Mouse (Mus musculus): Measurements from ENCODE around the gene Atg13.

- TF ChIP-seq CTCF (IDR thresholded peaks at IDR 0.05; ENCODE audit: extremely low read depth, insufficient read length, insufficient replicate concordance, low read depth, low read length) (no peak), POLR2A (IDR thresholded peaks at IDR 0.05; ENCODE audit: low read depth, low read length) (no peak)
Measured at GRCm38 (mm10) chr2:91630384-91630783, 80.0 kb downstream of the Atg13 start.
